Mouse (Mus musculus) embryonic facial prominence, embryonic 13.5 days (tissue): Measurements from ENCODE around the gene Fut1. TPM values are rescaled to one million over a fixed set of nuclear protein-coding genes. Genes with fewer than 3 reads are reported as not detected.
"Not testable (repeated sequence)": the region's sequence is repeated elsewhere in the genome, so short reads cannot be mapped to it uniquely, and the experiment has no call there.

Experiments
- ATAC-seq: fragments of 200-750 bp; cut with Nextera tagmentation; 2 replicates; pipeline ENCODE4 v1.8.0; 2017; ENCODE audit warnings: low read depth; ENCODE audit not compliant: insufficient number of reproducible peaks, insufficient read depth, low FRiP score, low TSS enrichment
- H3K27ac ChIP-seq: fragments of 300-500 bp; sonication (generic); 2 replicates; pipeline ENCODE4 v1.5.1; 2015; ENCODE audit warnings: moderate library complexity, mild to moderate bottlenecking, inconsistent platforms
- H3K27me3 ChIP-seq: fragments of 300-500 bp; sonication (generic); 2 replicates; pipeline ENCODE4 v1.6.1; 2015; ENCODE audit warnings: mild to moderate bottlenecking, inconsistent platforms
- H3K36me3 ChIP-seq: fragments of 300-500 bp; sonication (generic); 2 replicates; pipeline ENCODE4 v1.6.1; 2015; ENCODE audit warnings: mild to moderate bottlenecking, inconsistent platforms
- H3K4me1 ChIP-seq: fragments of 300-500 bp; sonication (generic); 2 replicates; pipeline ENCODE4 v1.6.1; 2015; ENCODE audit warnings: inconsistent platforms
- H3K4me2 ChIP-seq: fragments of 300-500 bp; sonication (generic); 2 replicates; pipeline ENCODE4 v1.6.1; 2015; ENCODE audit warnings: moderate library complexity, mild to moderate bottlenecking, inconsistent platforms
- H3K4me3 ChIP-seq: fragments of 300-500 bp; sonication (generic); 2 replicates; pipeline ENCODE4 v1.5.1; 2015; ENCODE audit warnings: mild to moderate bottlenecking, inconsistent platforms
- H3K9ac ChIP-seq: fragments of 300-500 bp; sonication (generic); 2 replicates; pipeline ENCODE4 v1.6.1; 2015; ENCODE audit warnings: mild to moderate bottlenecking, inconsistent platforms
- H3K9me3 ChIP-seq: fragments of 300-500 bp; sonication (generic); 2 replicates; pipeline ENCODE4 v1.6.1; 2016; ENCODE audit warnings: inconsistent platforms
- WGBS: fragments of 180-500 bp; shearing (Covaris S2); methylation state at CpG from one replicate; pipeline ENCODE4 v1.1.7; 2015; ENCODE audit warnings: mixed read lengths; 5-methylcytosine and 5-hydroxymethylcytosine counted together
- polyA plus RNA-seq: library from polyadenylated mRNA; unstranded; fragments of >200 nt; fragmentation: Nextera tagmentation; extraction: Ambion mirVana; gene quantifications from 2 replicates; pipeline ENCODE4 v1.2.1, GENCODE M21; 2015

The Fut1 gene
- polyA plus RNA-seq, 1 experiment from 2014 or later, result 2.3 TPM

DNA sequence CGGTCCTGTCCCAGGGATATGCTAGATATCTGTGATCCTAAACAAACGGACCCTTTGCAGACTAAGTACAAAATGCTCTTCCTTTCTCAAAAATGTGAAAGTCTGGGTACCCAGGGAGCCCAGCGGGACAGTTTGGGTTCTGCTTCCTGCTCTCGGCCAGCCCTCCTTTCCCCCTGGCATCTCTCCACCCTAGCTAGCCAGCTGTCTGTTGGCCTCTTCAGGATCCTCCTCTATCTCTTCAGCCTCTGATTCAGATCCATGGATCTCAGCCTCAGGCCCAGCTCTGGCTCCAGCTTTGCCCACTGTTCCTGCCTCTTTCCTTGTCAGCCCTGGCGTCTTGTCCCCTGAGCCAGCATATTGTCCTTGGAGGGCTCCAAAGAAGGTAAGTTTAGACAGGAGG, 25.0 kb downstream of the Fut1 start:
- WGBS, result 86% methylated on average over 5 of the region's 5 CpGs
- peak overlapping the region; percentile 54 for H3K4me3 ChIP-seq

DNA sequence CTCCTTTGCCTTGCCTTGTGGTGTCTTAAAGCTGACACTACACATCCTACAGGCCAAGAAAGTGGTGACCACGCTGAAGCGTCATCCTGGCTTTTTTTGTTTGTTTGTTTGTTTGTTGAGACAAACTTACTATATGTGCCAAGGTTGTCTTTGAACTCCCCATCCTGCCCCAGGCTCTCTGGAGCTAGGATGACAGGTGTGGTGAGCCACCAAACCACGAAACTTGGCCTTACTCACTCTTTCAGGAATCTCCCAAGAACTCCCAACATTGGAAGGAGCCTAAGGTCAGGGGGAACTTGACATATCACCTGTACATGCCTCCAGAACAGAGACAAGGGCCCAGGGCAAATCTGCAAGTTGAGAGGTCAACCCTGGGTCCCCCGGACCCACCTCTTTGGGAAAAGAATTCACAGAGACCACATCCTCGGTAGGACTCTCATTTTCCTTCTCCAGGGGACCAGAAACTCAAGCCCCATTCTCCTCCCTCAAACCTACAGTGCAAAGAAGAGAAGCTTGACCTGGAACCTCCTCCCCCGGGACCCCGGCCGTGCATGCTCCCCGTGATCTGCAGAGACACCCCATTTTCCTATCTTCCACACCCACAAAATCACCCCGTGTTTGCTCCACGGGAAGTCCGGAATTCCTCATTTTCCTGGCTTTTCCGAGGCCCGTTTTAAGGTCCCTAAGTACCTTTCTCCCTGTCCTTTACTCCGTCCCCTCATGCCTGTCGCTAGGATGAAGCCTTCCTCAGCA, 25.6 kb downstream of the Fut1 start:
- H3K27me3 ChIP-seq, result no peaks in the 10 kb centered on the region
- peak overlapping the region; percentile 95 for H3K27ac ChIP-seq
- H3K4me3 ChIP-seq, result peak overlapping the region; percentile 54
- H3K4me1 ChIP-seq, result peaks cover 48% of the 10 kb centered on the region
- WGBS, result 33% methylated on average over 16 of the region's 16 CpGs
- no peaks in the 10 kb centered on the region for H3K9me3 ChIP-seq
- ATAC-seq, result no peak
- peak overlapping the region; percentile 83 for H3K9ac ChIP-seq
- peak overlapping the region; percentile 81 for H3K4me2 ChIP-seq
- H3K36me3 ChIP-seq, result no peaks in the 10 kb centered on the region

More for the DNA sequence above, 25.0 kb downstream of the Fut1 start:
- H3K9me3 ChIP-seq, result no peaks in the 10 kb centered on the region
- no peak for ATAC-seq
- H3K4me2 ChIP-seq, result peak overlapping the region; percentile 81
- H3K9ac ChIP-seq, result peak overlapping the region; percentile 83
- no peaks in the 10 kb centered on the region for H3K27me3 ChIP-seq
- H3K4me1 ChIP-seq, result peaks cover 49% of the 10 kb centered on the region
- H3K36me3 ChIP-seq, result no peaks in the 10 kb centered on the region; the same call in 1 of the 2 replicates
- H3K27ac ChIP-seq, result peak overlapping the region; percentile 95

DNA sequence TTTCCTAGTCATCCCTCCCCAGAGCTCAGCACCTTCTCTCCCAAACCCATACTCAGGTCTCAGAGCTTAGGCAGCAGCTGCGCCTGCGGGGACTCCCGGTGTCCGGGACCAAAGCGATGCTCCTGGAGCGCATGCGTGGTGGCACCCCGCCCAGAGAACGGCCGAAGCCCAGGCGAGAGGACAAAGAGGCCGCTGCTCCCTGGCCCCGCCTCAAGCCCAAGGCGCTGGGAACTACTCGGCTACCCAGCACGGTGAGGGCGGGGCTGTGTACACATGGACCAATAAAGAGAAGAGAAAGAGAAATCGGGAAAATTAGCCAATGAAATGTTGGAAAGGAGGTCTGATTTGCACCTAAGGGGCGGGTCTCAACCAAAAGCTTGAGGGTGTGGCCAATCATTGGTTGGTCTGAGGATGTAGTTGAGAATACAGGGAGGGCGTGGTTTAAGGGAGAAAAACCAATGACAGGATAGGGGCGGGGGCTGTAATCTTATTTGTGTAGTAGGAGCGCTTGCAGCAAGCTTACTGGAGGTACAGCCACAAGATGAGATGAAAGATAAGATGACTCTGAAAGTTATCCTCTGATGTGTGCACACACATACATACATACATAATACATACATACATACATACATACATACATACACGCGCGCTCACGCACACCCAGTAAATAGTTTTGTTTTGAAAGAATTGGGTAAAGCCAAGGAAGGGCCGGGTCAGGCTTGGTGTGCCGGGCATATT, 26.5 kb downstream of the Fut1 start:
- Histone ChIP-seq H3K9ac (peak overlapping the region; percentile 83), H3K27me3 (no peaks in the 10 kb centered on the region), H3K4me2 (peak overlapping the region; percentile 81), H3K9me3 (no peaks in the 10 kb centered on the region), H3K4me1 (peaks cover 41% of the 10 kb centered on the region), H3K36me3 (no peaks in the 10 kb centered on the region), H3K4me3 (peak overlapping the region; percentile 54), H3K27ac (peak overlapping the region; percentile 95)
- 1% methylated on average over 28 of the region's 28 CpGs for WGBS
- ATAC-seq, result peak; percentile 88

DNA sequence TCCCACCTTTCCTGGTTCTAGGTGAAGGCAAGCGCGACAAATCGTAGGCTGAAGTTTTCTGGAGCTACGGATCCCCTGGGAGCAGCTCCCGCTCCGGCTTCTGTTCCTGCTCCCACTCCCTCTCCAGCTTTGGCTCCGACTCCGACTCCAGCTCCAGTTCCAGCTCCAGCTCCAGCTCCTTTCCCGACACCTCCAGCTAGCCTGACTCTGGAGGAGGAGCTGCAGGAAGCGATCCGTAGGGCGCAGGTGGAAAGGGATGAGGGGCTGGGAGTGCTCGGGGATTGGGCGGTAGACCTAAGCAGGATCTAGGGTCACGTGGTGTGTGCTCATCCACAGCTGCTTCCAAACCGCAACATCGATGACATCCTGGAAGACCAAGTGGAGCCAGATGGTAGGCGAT, 27.1 kb downstream of the Fut1 start:
- Histone ChIP-seq H3K9me3 (no peaks in the 10 kb centered on the region), H3K4me1 (peaks cover 41% of the 10 kb centered on the region), H3K4me3 (peak overlapping the region; percentile 54), H3K27ac (peak overlapping the region; percentile 87), H3K4me2 (peak overlapping the region; percentile 81), H3K27me3 (no peaks in the 10 kb centered on the region), H3K9ac (peak overlapping the region; percentile 58), H3K36me3 (no peaks in the 10 kb centered on the region)
- WGBS, result 3% methylated on average over 18 of the region's 18 CpGs
- 0 out of 2 replicates have a peak, but pooled peaks have one; percentile 15 for ATAC-seq

DNA sequence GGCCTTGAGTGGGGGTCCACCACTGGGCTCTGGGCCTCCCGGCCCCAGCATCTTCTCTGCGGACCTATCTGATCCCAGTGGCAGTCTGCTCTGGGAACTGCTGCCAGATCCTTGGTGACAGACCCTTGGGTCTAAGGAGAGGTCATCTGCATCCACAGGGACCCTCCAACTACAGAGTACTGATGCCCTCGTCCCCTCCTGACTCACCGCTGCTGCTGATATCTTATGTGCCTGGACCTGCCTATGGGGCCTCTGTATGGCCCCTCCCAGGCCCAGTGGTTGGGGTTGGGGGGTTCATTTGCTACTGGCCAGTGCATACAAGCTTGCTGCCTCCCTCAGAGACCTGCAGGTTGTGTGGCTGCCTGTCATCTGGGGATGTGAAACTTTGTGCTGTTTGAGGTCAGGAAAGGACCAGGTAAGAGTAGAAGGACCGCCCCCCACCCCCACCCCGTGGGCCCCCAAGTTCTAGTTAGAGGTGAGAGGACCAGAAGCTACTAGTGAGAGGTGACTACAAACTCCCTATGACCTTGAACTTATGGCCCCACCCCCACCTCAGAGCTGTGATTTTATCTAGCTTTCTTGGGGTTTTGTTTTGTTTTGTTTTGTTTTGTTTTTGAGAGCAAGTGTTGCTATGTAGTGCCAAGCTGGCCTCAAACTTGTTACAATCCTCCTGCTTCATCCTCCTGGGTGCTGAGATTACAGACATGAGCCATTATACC, 27.9 kb downstream of the Fut1 start:
- Histone ChIP-seq H3K27ac (peak overlapping the region; percentile 87; the same call in 1 of the 2 replicates), H3K36me3 (no peaks in the 10 kb centered on the region), H3K4me2 (peak overlapping the region; percentile 81), H3K4me1 (peaks cover 41% of the 10 kb centered on the region), H3K4me3 (no peak overlapping the region), H3K27me3 (no peaks in the 10 kb centered on the region), H3K9ac (peak overlapping the region; percentile 58; the same call in 1 of the 2 replicates), H3K9me3 (no peaks in the 10 kb centered on the region)
- WGBS, result 65% methylated on average over 6 of the region's 6 CpGs
- ATAC-seq, result no peak

DNA sequence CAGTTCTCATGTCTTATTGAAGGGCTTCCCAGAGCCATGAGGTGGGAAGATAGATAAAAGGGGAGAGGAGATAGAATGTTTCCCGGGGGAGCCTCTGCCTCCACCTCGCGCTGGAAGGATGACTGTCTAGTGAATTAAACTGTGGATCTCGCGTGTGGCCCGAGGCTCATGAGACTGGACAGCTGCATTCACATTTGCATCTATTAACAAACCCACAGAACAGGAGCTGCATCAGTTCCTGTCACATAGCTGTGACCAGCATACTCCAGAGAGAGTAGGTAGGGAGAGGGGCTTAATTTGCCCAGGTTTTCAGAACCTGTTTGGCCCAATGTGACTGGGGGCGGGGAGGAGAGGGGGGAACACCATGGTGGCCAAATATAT, 28.5 kb downstream of the Fut1 start:
- H3K4me2 ChIP-seq, result no peak overlapping the region
- no peak overlapping the region for H3K9ac ChIP-seq
- H3K27ac ChIP-seq, result no peak overlapping the region
- no peaks in the 10 kb centered on the region for H3K36me3 ChIP-seq
- H3K27me3 ChIP-seq, result no peaks in the 10 kb centered on the region
- ATAC-seq, result no peak
- no peak overlapping the region for H3K4me3 ChIP-seq
- H3K4me1 ChIP-seq, result peaks cover 40% of the 10 kb centered on the region
- 87% methylated on average over 7 of the region's 7 CpGs for WGBS
- H3K9me3 ChIP-seq, result no peaks in the 10 kb centered on the region

DNA sequence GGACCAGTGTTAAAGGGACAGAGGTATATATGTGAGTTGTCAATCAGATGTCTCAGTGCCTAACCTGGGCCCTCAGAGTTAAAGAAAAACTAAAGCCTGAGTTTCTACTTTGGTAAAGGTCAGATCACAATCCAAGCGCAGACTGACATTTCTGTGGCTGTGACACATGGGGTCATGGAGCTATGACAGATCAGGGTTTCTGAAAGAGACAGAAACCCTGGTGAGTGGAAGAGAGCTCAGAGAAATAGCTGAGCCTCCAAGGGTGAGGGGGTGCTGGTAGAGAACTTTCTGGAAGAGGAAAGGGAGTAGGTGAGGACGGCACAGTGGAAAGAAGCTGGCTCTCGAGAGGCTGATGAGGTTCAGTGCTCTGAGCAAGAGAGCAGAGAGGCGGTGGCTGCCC, 29.6 kb downstream of the Fut1 start:
- Histone ChIP-seq H3K9me3 (no peaks in the 10 kb centered on the region), H3K9ac (no peak overlapping the region), H3K4me2 (no peak overlapping the region), H3K27ac (no peak overlapping the region), H3K4me3 (no peak overlapping the region), H3K27me3 (no peaks in the 10 kb centered on the region), H3K4me1 (peaks cover 29% of the 10 kb centered on the region), H3K36me3 (no peaks in the 10 kb centered on the region)
- WGBS, result 72% methylated on average over 4 of the region's 4 CpGs
- ATAC-seq, result no peak

DNA sequence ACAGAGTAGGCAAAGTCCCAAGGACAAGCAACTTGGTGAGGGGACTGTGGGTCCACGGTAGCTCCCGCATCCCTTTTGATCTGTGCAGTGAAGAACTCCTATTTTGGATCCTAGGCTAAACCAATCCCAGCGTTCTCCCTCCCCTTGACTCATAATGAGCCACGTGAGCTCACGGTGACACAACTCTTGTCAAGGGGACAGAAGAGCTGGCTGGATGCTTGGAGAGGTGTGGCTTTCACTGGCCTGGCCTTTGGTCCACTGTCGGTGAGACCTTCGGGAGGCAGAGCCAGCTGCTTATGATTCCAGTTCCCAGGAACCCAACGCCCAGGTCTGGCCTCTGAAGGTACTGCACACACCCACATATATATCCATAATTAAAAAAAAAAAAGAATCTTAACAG, 32.3 kb downstream of the Fut1 start:
- no peak for ATAC-seq
- no peaks in the 10 kb centered on the region for H3K36me3 ChIP-seq
- no peaks in the 10 kb centered on the region for H3K9me3 ChIP-seq
- no peak overlapping the region for H3K4me3 ChIP-seq
- H3K27me3 ChIP-seq, result no peaks in the 10 kb centered on the region
- H3K9ac ChIP-seq, result no peak overlapping the region
- peaks cover 11% of the 10 kb centered on the region for H3K4me1 ChIP-seq
- WGBS, result 78% methylated on average over 8 of the region's 8 CpGs
- H3K4me2 ChIP-seq, result no peak overlapping the region
- no peak overlapping the region for H3K27ac ChIP-seq

DNA sequence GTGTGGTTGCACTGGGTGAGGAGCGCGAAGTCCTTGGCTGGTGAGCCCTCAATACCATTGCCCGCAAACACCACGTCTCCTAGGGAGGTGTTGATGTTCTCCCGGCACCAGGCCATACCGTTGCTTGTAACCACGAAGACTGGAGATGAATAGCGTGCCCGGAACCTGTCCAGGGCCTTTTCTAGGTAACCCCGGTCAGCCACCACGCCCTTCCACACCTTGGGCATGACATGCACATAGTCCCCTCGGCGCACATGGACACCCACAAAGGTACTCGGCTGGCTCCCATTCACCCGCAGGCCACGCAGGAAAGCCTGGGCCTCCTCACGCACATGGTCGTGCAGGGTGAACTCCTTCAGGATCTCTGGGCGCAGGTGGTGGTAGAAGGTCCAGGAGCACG, 33.4 kb downstream of the Fut1 start:
- H3K4me2 ChIP-seq, H3K4me3 ChIP-seq, H3K36me3 ChIP-seq, H3K27ac ChIP-seq, ATAC-seq, H3K4me1 ChIP-seq, H3K9me3 ChIP-seq, H3K9ac ChIP-seq, H3K27me3 ChIP-seq: not testable (repeated sequence)
- WGBS, result 95% methylated on average over 20 of the region's 20 CpGs

DNA sequence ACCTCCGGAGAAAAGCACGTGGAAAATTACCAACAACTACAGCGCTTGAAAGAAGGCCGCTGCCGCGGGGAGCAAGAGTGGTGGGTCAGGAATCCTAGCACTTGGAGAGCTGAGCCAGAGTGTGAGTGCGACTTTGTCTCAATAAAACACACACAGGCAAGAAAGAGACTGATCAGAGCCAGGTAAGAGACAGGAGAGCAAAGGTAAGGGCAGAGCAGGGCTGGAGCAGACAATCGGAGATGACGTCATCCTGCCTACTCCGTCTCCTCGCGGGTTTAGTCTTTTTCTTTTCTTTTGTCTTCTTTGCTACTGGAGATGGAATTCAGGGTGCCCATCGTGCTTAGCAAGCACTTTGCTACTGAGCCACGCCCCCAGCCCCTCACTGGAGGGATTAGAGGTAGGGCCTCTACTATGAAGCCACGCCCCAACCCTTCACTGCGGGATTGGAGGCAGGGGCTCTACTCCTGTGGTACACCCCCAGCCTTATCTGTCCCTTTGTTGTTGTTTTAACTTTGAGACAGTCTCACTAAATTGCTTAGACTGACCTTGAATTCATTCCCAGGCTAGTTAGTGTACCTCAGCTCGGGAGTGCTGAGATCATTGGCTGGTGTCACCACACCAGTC, 37.4 kb downstream of the Fut1 start:
- Histone ChIP-seq H3K9me3 (no peaks in the 10 kb centered on the region), H3K4me1 (peaks cover 16% of the 10 kb centered on the region), H3K27me3 (no peaks in the 10 kb centered on the region), H3K4me3 (0 out of 2 replicates have a peak overlapping the region, but pooled peaks have one; percentile 8), H3K4me2 (peak overlapping the region; percentile 38), H3K36me3 (no peaks in the 10 kb centered on the region), H3K9ac (no peak overlapping the region), H3K27ac (peak overlapping the region; percentile 62; the same call in 1 of the 2 replicates)
- ATAC-seq, result peak; percentile 59; the same call in 1 of the 2 replicates
- WGBS, result 27% methylated on average over 17 of the region's 17 CpGs
